Mouse (Mus musculus) olfactory bulb, adult 2 months (tissue): ENCODE measurements at regions not wholly inside any gene's neighbourhood (a gene's known extent, or its start where the extent isn't known, plus 50 kb on each side); places are given as distances from the start of the nearest gene placed in this dataset.

Source experiments
- CTCF ChIP-seq: fragments of 200-500 bp; IDR thresholded peaks from 2 replicates; pipeline ENCODE4 v1.5.1; 2012; ENCODE audit warnings: low read depth, mild to moderate bottlenecking, low read length, moderate library complexity; ENCODE audit not compliant: insufficient read depth
- POLR2A ChIP-seq: fragments of 200-500 bp; IDR thresholded peaks from 2 replicates; pipeline ENCODE4 v1.6.1; 2012; ENCODE audit warnings: mild to moderate bottlenecking, low read depth, low read length, moderate library complexity; ENCODE audit not compliant: insufficient read depth

DNA sequence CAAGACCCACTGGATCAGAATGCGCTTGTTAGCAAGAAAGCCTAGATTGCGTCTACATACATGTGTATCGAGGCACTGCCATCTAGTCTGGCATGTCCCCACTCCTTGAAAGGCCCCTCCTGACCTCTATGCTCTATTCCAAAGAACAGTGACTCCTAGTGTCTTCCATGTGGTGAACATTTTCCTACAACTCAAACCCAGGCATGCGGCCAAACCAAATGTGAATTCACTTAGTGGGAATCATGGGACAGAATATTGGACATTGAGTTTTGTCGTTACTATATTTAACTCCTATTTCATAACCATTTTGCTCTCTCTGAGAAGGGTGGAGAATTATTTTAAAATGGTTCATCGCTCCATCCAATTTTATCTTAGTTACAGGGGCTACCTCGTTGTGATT, 196.7 kb downstream of the Cd47 start:
- TF ChIP-seq POLR2A (no peak), CTCF (no peak)
